9 mouse cellular contexts compared by ENCODE assay signal in the genomic region with DNA sequence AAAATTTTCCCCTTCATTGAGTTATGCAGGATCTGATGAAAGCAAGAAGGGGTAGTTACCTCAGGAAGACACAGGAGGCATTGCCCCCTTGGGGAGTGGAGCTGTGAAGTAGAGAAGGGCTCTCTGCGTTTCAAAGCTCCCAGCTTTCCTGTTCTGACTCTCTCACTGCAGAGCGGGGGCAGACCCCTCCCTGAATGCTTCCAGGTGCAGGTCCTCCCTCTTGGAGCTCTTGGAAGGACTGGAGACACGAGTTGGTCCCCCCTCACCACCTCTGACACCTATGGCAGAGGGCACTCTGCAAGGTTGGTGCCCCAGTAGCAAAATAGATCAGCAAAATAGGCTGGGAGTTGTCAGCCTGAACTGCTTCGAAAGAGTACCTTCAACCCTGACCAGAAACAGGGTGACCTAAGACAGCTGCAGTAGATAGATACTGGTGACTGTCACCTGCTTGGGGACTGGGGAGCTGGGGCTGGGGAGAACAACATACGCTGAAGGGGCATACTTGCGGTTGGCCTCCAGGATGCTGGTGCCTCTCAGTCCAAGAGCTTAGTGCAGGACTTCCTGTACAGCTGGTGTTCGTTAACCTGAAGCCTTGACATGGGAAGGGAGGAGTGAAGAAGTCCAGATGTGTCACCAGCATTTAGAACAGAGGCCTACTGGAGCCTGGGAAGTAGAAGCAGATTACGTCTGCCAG. TPM values are rescaled to one million over a fixed set of nuclear protein-coding genes. Genes with fewer than 3 reads are reported as not detected.
DNase-seq lines count a peak whose midpoint lies in the region; ATAC-seq and TF ChIP-seq lines count a peak whose summit lies in the region.
"Had no signal": no experiment of that assay in that cellular context is flagged by ENCODE, and none has a peak within 500 bp of the region (broad histone marks: within the 10 kb centered on the region; RNA-seq: fewer than 3 reads in every experiment).

No protein-coding gene starts in this region.

- H3K9ac ChIP-seq in heart, adult 2 months (ENCODE audit: low read depth, low read length) = no peak overlapping the region

- 40% methylated on average over 8 of the region's 8 CpGs for WGBS in heart, adult 2 months

- H3K27ac ChIP-seq in heart, adult 2 months = peak overlapping the region; percentile 36

- no peaks in the 10 kb centered on the region for H3K27me3 ChIP-seq in heart, adult 2 months (ENCODE audit: control insufficient read depth, insufficient read depth, low read length)

- no peak for DNase-seq in heart, adult 2 months
- DNase-seq in heart, postnatal 36 days = no peak
- peak; percentile 11 for DNase-seq in T-cell, adult 2 months (ENCODE audit: low spot score)
- DNase-seq in heart, postnatal 4 days = peak; percentile 30
- DNase-seq in spleen, postnatal 36 days (ENCODE audit: low spot score in 2 of 2) = peak; percentile 46 to 56
- DNase-seq in cerebellum, adult 11-12 months = no peak
- DNase-seq in left cerebral cortex, postnatal 14 days (ENCODE audit: low spot score in 2 of 2) = no peak
- DNase-seq: cerebellum, adult 11 months had no signal

- no peak overlapping the region for H3K4me3 ChIP-seq in heart, adult 2 months

- no peaks in the 10 kb centered on the region for H3K79me2 ChIP-seq in heart, adult 2 months (replicated peaks; ENCODE audit: control insufficient read depth, insufficient read depth, low read length)

- TF ChIP-seq POLR2A in heart, adult 2 months (IDR thresholded peaks at IDR 0.05; ENCODE audit: insufficient read depth, low read depth, low read length) = no peak

- no peaks in the 10 kb centered on the region for H3K36me3 ChIP-seq in heart, adult 2 months (ENCODE audit: control insufficient read depth, insufficient read depth, low read length)

- peaks cover 26% of the 10 kb centered on the region for H3K4me1 ChIP-seq in heart, adult 2 months (ENCODE audit: control insufficient read depth, insufficient read depth, low read length)

- intact Hi-C loops in heart, adult 2 months (cut with DNase I) = no loop called here
- intact Hi-C loops in heart, postnatal 36 days (cut with DNase I) = loop anchor here (2.0 kb wide), 1 partner anchor 43 kb away; no protein-coding TSS in a partner anchor
- intact Hi-C loops in left cerebral cortex, postnatal 14 days (cut with DNase I) = no loop called here

- no peak for TF ChIP-seq CTCF in heart, adult 2 months (IDR thresholded peaks at IDR 0.05)

- ATAC-seq in erythroid progenitor cell, adult 5-6 weeks (replicated peaks; ENCODE audit: low FRiP score, poor library complexity, severe bottlenecking) = no peak

- TF ChIP-seq EP300 in heart, adult 2 months (IDR thresholded peaks at IDR 0.05; ENCODE audit: insufficient read depth, low read depth, low read length) = no peak

RNA-seq across cellular contexts. Expression of a gene that starts 40.8 kb away (rescaled TPM):
- total RNA-seq in heart, adult 2 months (2021) = 10 to 100 TPM; 15.4 to 15.5 TPM
- 8.6 and 16.0 TPM in 2 replicates for polyA plus RNA-seq in heart, adult 2 months (2012; rRNA removed)
- 10 to 100 TPM; 19.0 to 22.5 TPM for total RNA-seq in heart, postnatal 36 days (2021)
- total RNA-seq in heart, postnatal 4 days (2021) = 10 to 100 TPM; 21.5 to 22.3 TPM
- total RNA-seq in erythroid progenitor cell, adult 5-6 weeks (2015; ENCODE audit: low replicate concordance) = 12.2 and 14.4 TPM in 2 replicates
- total RNA-seq in erythroid progenitor cell, adult 5-6 weeks (2017; ENCODE audit: low replicate concordance) = 6.2 and 6.8 TPM in 2 replicates
- total RNA-seq in left cerebral cortex, postnatal 14 days (2021) = 1 to 10 TPM; 2.9 to 3.5 TPM

RNA-seq across cellular contexts. Expression of a gene that starts 54.2 kb away (rescaled TPM):
- total RNA-seq in heart, adult 2 months (2021) = 10 to 100 TPM; 45.6 to 47.9 TPM
- polyA plus RNA-seq in heart, adult 2 months (2012; rRNA removed) = 34.5 and 37.5 TPM in 2 replicates
- total RNA-seq in heart, postnatal 36 days (2021) = 10 to 100 TPM; 41.7 to 54.2 TPM
- total RNA-seq in heart, postnatal 4 days (2021) = 10 to 100 TPM; 54.6 to 55.2 TPM
- total RNA-seq in erythroid progenitor cell, adult 5-6 weeks (2015; ENCODE audit: low replicate concordance) = not detected in 2 replicates
- total RNA-seq in erythroid progenitor cell, adult 5-6 weeks (2017; ENCODE audit: low replicate concordance) = 0.15 and 1.2 TPM in 2 replicates
- 100 to 1,000 TPM; 155 to 169 TPM for total RNA-seq in left cerebral cortex, postnatal 14 days (2021)

Comparison
In these comparisons a context has a peak if more than half of its experiments do, and no peak if none do; other contexts are left out.
1. DNase-seq: peak in T-cell, adult 2 months (single experiment), heart, postnatal 4 days (single experiment) and spleen, postnatal 36 days (2 of 2); none in heart, adult 2 months (0 of 2), heart, postnatal 36 days (0 of 2), cerebellum, adult 11-12 months (single experiment) and left cerebral cortex, postnatal 14 days (0 of 2).
2. RNA of a gene that starts 54.2 kb away (total RNA-seq): 155 to 169 TPM in left cerebral cortex, postnatal 14 days, 54.6 to 55.2 TPM in heart, postnatal 4 days, 41.7 to 54.2 TPM in heart, postnatal 36 days and 45.6 to 47.9 TPM in heart, adult 2 months; 0.15 to 1.2 TPM in erythroid progenitor cell, adult 5-6 weeks; every median in the first group is over 10 times any median in the second.